Mouse (Mus musculus) heart, adult 2 months (tissue): ENCODE measurements around the gene Pde8b.

Source experiments
- CTCF ChIP-seq: fragments of 200-600 bp; IDR thresholded peaks from 2 replicates; pipeline ENCODE4 v1.8.1; 2022; ENCODE audit warnings: antibody characterized with exemption, mild to moderate bottlenecking, moderate library complexity
- EP300 ChIP-seq: fragments of 200-500 bp; IDR thresholded peaks from 2 replicates; pipeline ENCODE4 v1.6.1; 2011; ENCODE audit warnings: low read depth, low read length, control low read depth; ENCODE audit not compliant: insufficient read depth

DNA sequence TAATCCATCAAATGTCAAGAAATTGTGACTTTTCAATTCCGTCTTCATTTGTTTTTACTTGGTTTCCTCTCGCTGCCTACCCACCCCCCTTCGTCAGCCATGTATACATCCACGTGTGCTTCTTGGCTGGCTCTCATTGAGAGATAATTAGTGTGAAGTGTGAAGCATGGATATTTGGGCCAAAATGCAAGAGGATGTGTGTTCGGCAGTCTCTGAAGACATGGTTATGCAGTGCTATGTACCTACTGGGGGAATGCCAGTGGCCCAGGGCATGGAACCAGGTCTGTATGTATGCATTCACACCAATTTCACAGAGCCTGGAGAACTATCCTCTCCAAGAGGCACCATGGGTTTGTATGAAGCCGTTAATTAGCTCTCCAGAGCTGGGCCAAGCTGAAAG lies 219.3 kb downstream of the Pde8b start:
- TF ChIP-seq EP300 (no peak), CTCF (no peak)
